Mouse (Mus musculus): ENCODE data around the gene Casc3.

Gene Casc3

GRCm38 (mm10) chr11:98829091-98829775, 24.5 kb downstream of the Casc3 start:
- DNase-seq (ENCODE audit: extremely low read depth, low read depth, low spot score), result no peak

GRCm38 (mm10) chr11:98829875-98830274, 25.2 kb downstream of the Casc3 start:
- DNase-seq (ENCODE audit: extremely low read depth, low read depth, low spot score), result no peak

DNA sequence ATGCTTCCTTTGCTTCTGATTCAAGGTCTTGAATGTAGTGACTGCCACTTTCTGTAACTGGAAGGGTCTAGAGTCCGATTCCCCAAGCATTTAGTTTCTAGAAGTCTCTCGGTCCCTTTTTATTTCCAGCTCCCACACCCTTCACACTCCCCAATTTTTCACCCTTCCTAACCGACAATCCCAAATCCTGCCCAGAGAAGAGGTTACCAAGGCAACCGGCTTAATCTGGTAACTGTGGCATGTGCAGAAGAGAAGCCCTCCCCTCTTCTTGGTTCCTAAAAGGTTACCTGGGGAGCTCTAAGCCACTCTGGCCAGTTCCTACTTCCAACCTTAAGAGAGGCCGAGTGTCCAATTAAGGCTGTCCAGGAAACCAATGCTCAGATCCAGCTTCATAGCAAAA, 30.6 kb downstream of the Casc3 start:
- no peak for DNase-seq (ENCODE audit: extremely low read depth, low read depth, low spot score)

GRCm38 (mm10) chr11:98835725-98836124, 31.0 kb downstream of the Casc3 start:
- no peak for DNase-seq (ENCODE audit: extremely low read depth, low read depth, low spot score)

- DNase-seq (ENCODE audit: extremely low read depth, low read depth, low spot score), result no peak
These were observed 31.4 kb downstream of the Casc3 start for GRCm38 (mm10) chr11:98836128-98836527.

DNA sequence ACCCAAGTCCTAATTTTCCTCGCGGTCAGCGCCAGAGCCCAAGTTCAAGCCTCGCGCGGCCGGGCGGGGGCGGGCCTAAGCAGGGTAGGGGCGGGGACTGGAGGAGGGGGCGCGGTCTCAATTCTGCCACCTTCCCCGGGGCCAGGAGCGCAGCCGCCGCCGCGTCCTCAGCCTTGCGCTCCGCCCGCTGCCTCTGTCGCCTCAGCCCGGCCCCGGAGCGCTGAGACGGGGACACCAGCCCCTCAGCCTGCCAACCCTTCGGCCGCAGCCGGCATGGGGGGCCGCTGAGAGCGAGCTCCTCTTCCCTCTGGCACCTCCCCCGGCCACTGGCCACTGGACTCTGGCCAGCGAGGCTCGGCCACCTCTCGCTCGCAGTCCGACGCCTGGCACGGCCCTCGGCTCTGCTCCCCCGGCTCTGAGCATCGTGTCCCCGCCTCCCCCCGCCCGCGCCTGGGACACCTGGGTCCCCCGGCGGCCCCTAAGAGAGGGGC, 32.0 kb downstream of the Casc3 start, which contains the start of gene Rapgefl1:
Rapgefl1 (plus strand) TSS at position 135 of the 491 bp plus-strand sequence.
- DNase-seq (ENCODE audit: extremely low read depth, low read depth, low spot score), result no peak

- no peak for DNase-seq (ENCODE audit: extremely low read depth, low read depth, low spot score)
These were observed 32.6 kb downstream of the Casc3 start for GRCm38 (mm10) chr11:98837231-98837704.

DNA sequence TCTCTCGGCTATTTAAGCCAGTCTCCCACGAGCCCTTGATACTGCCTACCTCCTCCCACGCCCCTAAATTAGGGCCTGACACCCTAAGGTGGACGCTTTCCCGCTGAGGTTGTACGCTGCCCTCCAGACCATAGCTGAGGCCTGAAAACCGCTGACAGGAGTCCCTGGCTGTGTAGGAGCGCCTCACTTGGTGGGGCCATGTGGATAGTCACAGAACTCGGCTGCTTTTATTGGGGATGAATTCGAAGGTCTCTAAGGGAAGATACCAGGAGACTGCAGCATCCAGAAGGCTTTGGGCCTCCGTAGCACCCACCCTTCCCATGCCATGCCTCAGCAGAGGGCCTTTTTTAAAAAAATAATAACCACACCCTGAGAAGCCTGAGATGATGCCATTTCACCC, 33.2 kb downstream of the Casc3 start:
- no peak for DNase-seq (ENCODE audit: extremely low read depth, low read depth, low spot score)

- no peak for DNase-seq (ENCODE audit: extremely low read depth, low read depth, low spot score)
These were observed 33.8 kb downstream of the Casc3 start for GRCm38 (mm10) chr11:98838512-98838911.

- peak; percentile 86 for DNase-seq (ENCODE audit: extremely low read depth, low read depth, low spot score)
These were observed 34.7 kb downstream of the Casc3 start for GRCm38 (mm10) chr11:98839402-98839801.

- no peak for DNase-seq (ENCODE audit: extremely low read depth, low read depth, low spot score)
These were observed 35.2 kb downstream of the Casc3 start for GRCm38 (mm10) chr11:98839897-98840296.

- DNase-seq (ENCODE audit: extremely low read depth, low read depth, low spot score), result no peak
These were observed 41.3 kb downstream of the Casc3 start for GRCm38 (mm10) chr11:98846016-98846415.

DNA sequence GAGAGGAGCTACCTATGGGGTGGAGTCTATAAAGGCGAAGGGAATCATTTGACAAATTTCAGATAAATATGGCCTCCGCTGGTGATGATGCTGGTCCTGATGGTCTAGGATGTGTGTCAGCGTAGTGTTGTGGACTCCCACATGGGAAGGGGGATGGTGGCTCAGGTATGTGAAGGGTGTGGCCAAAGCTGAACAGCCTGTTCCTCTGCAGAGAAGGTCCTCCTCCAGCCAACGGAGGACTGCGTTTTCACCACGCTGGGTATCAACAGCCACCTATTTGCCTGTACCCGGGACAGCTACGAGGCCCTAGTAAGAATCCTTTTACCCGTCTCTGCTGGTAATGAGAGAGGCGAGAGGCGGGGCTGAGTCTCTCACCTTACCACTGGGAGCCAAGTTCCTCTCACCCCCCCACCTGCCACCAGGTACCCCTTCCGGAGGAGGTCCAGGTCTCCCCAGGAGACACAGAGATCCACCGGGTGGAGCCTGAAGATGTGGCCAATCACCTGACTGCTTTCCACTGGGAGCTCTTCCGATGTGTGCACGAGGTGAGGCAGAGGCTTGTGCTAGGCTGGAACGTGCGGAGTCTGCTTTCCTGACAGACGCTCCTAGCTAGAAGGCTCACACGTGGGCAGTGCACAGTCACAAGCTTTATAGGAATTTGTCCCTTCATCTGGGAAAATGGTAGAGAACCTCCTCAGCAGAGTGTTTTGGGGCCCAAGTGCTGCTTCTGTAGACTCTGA, 42.3 kb downstream of the Casc3 start:
- no peak for DNase-seq (ENCODE audit: extremely low read depth, low read depth, low spot score)

DNA sequence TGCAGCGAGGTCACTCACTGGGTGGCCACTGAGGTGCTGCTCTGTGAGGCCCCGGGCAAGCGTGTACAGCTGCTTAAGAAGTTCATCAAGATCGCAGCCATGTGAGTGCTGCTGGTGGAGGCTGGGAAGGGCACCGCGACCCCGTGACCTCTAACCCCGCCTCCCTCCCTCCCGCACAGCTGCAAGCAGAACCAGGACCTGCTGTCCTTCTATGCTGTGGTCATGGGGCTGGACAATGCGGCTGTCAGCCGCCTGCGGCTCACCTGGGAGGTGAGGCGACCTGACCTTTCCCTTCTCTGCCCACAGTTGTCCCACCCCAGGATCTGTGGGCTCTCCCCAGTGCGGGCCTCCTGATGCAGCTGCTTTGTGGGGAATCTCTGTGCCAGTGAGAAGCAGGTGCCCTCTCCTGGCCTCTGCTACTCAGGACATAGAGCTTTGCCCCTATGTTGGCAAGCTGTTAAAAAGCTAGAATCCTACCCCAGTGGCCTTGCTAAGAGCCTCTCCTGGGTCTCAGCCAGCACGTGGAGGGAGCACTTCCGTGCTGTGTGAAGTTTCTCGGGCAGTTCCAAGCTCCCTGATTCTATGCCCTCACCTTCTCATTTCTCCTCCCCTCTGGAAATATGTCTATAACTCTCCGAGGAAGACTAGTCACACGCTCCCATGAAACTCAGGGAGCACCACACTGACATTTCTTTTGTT, 44.6 kb downstream of the Casc3 start:
- no peak for DNase-seq (ENCODE audit: extremely low read depth, low read depth, low spot score)

GRCm38 (mm10) chr11:98850100-98851093, 45.7 kb downstream of the Casc3 start:
- DNase-seq (ENCODE audit: extremely low read depth, low read depth, low spot score), result no peak

GRCm38 (mm10) chr11:98854116-98854515, 49.4 kb downstream of the Casc3 start:
- no peak for DNase-seq (ENCODE audit: extremely low read depth, low read depth, low spot score)

- DNase-seq (ENCODE audit: extremely low read depth, low read depth, low spot score), result no peak
These were observed 50.0 kb downstream of the Casc3 start for GRCm38 (mm10) chr11:98854659-98855058.

- DNase-seq (ENCODE audit: extremely low read depth, low read depth, low spot score), result no peak
These were observed 54.3 kb downstream of the Casc3 start for GRCm38 (mm10) chr11:98858759-98859731.
